Mouse (Mus musculus) lung, adult 18-20 months (tissue): ENCODE results near the gene Pi4k2a.
A peak's percentile ranks its signal among the peaks of the same experiment; 100 is the strongest.

Experiments used
- DNase-seq, 2 experiments: peaks; one replicate each; pipeline ENCODE4 v3.0.0; 2022; ENCODE audit warnings: mixed read lengths in 2 of 2

Gene Pi4k2a

GRCm38 (mm10) chr19:42137167-42137672, 47.0 kb downstream of the Pi4k2a start:
- no peak for DNase-seq

- peak; percentile 54 to 63 for DNase-seq
Observed at GRCm38 (mm10) chr19:42138517-42139285, 48.4 kb downstream of the Pi4k2a start.

- DNase-seq = no peak
Observed at GRCm38 (mm10) chr19:42139724-42140517, 49.7 kb downstream of the Pi4k2a start.

- DNase-seq = no peak
Observed at GRCm38 (mm10) chr19:42141998-42142397, 51.7 kb downstream of the Pi4k2a start.

GRCm38 (mm10) chr19:42142757-42143156, 52.5 kb downstream of the Pi4k2a start:
- DNase-seq = no peak

GRCm38 (mm10) chr19:42144067-42144466, 53.8 kb downstream of the Pi4k2a start:
- peak; percentile 55 to 77 for DNase-seq

GRCm38 (mm10) chr19:42144541-42145167, 54.4 kb downstream of the Pi4k2a start:
- peak; percentile 81 to 86 for DNase-seq

- peak; percentile 73 to 82 for DNase-seq
Observed at GRCm38 (mm10) chr19:42145210-42145609, 54.9 kb downstream of the Pi4k2a start.

- DNase-seq = no peak
Observed at GRCm38 (mm10) chr19:42145731-42146130, 55.5 kb downstream of the Pi4k2a start.

GRCm38 (mm10) chr19:42146276-42147010, 56.2 kb downstream of the Pi4k2a start:
- DNase-seq = peak; percentile 53 to 64

- peak; percentile 93 to 95 for DNase-seq
Observed at GRCm38 (mm10) chr19:42147170-42147768, 57.0 kb downstream of the Pi4k2a start, which contains the start of gene Marveld1. Gene Marveld1, plus strand, starts transcription at chr19:42147400.

- peak; percentile 76 to 83 for DNase-seq
Observed at GRCm38 (mm10) chr19:42147769-42148568, 57.7 kb downstream of the Pi4k2a start.

GRCm38 (mm10) chr19:42148569-42148860, 58.2 kb downstream of the Pi4k2a start:
- DNase-seq = no peak

- DNase-seq = peak; percentile 86 to 91
Observed at GRCm38 (mm10) chr19:42151990-42152389, 61.7 kb downstream of the Pi4k2a start.

- DNase-seq = no peak
Observed at GRCm38 (mm10) chr19:42157493-42158237, 67.4 kb downstream of the Pi4k2a start.

- DNase-seq = no peak
Observed at GRCm38 (mm10) chr19:42158246-42159017, 68.2 kb downstream of the Pi4k2a start.

GRCm38 (mm10) chr19:42163764-42164163, 73.5 kb downstream of the Pi4k2a start, which contains the start of gene Zfyve27:
Gene Zfyve27, plus strand, starts transcription at chr19:42163951.
- DNase-seq = no peak

GRCm38 (mm10) chr19:42164188-42164587, 73.9 kb downstream of the Pi4k2a start:
- no peak for DNase-seq

- DNase-seq = peak; percentile 84 to 89
Observed at GRCm38 (mm10) chr19:42166130-42166529, 75.9 kb downstream of the Pi4k2a start.

- DNase-seq = no peak
Observed at GRCm38 (mm10) chr19:42166766-42167165, 76.5 kb downstream of the Pi4k2a start.
